Mouse (Mus musculus) midbrain, embryonic 14.5 days (tissue): ENCODE data around the gene Tmem98. TPM values are rescaled to one million over a fixed set of nuclear protein-coding genes. Genes with fewer than 3 reads are reported as not detected.

Experiments
- ATAC-seq: fragments of 200-750 bp; cut with Nextera tagmentation; 2 replicates; pipeline ENCODE4 v1.8.0; 2017; ENCODE audit warnings: moderate number of reproducible peaks, moderate library complexity; ENCODE audit not compliant: low FRiP score, low TSS enrichment
- DNase-seq: peaks from one replicate; pipeline ENCODE4 v3.0.0-alpha.2; 2015
- H3K27ac ChIP-seq: fragments of 300-500 bp; sonication (generic); replicated peaks from 2 replicates; pipeline ENCODE4 v1.5.1; 2014; ENCODE audit warnings: mild to moderate bottlenecking, low read depth, low read length, moderate library complexity
- H3K27me3 ChIP-seq: fragments of 300-500 bp; sonication (generic); 2 replicates; pipeline ENCODE4 v1.6.1; 2014; ENCODE audit warnings: low read length, control low read depth, mixed read lengths; ENCODE audit not compliant: control insufficient read depth, insufficient read depth
- H3K36me3 ChIP-seq: fragments of 300-500 bp; sonication (generic); 2 replicates; pipeline ENCODE4 v1.6.1; 2014; ENCODE audit warnings: low read length, control low read depth; ENCODE audit not compliant: control insufficient read depth, insufficient read depth
- H3K4me1 ChIP-seq: fragments of 300-500 bp; sonication (generic); 2 replicates; pipeline ENCODE4 v1.6.1; 2014; ENCODE audit warnings: mild to moderate bottlenecking, antibody characterized with exemption, low read length, control low read depth; ENCODE audit not compliant: control insufficient read depth, insufficient read depth
- H3K4me2 ChIP-seq: fragments of 300-500 bp; sonication (generic); 2 replicates; pipeline ENCODE4 v1.6.1; 2014; ENCODE audit warnings: mild to moderate bottlenecking, low read length, moderate library complexity
- H3K4me3 ChIP-seq: fragments of 300-500 bp; sonication (generic); replicated peaks from 2 replicates; pipeline ENCODE4 v1.5.1; 2014; ENCODE audit warnings: low read depth, low read length
- H3K9ac ChIP-seq: fragments of 300-500 bp; sonication (generic); replicated peaks from 2 replicates; pipeline ENCODE4 v1.6.1; 2014; ENCODE audit warnings: mild to moderate bottlenecking, low read length, moderate library complexity
- H3K9me3 ChIP-seq: fragments of 300-500 bp; sonication (generic); 2 replicates; pipeline ENCODE4 v1.6.1; 2016; ENCODE audit warnings: low read length, control low read depth, mixed read lengths; ENCODE audit not compliant: control insufficient read depth
- WGBS: fragments of 180-500 bp; shearing (Covaris S2); extraction: QIAGEN DNeasy Blood & Tissue Kit; methylation state at CpG from one replicate; pipeline ENCODE4 v1.1.7; 2014; 5-methylcytosine and 5-hydroxymethylcytosine counted together
- polyA plus RNA-seq: library from polyadenylated mRNA; unstranded; fragments of >200 nt; fragmentation: Nextera tagmentation; extraction: Ambion mirVana; gene quantifications from 2 replicates; pipeline ENCODE4 v1.2.1, GENCODE M21; 2014

Gene Tmem98
- polyA plus RNA-seq = 22.4 and 28.7 TPM in 2 replicates

DNA sequence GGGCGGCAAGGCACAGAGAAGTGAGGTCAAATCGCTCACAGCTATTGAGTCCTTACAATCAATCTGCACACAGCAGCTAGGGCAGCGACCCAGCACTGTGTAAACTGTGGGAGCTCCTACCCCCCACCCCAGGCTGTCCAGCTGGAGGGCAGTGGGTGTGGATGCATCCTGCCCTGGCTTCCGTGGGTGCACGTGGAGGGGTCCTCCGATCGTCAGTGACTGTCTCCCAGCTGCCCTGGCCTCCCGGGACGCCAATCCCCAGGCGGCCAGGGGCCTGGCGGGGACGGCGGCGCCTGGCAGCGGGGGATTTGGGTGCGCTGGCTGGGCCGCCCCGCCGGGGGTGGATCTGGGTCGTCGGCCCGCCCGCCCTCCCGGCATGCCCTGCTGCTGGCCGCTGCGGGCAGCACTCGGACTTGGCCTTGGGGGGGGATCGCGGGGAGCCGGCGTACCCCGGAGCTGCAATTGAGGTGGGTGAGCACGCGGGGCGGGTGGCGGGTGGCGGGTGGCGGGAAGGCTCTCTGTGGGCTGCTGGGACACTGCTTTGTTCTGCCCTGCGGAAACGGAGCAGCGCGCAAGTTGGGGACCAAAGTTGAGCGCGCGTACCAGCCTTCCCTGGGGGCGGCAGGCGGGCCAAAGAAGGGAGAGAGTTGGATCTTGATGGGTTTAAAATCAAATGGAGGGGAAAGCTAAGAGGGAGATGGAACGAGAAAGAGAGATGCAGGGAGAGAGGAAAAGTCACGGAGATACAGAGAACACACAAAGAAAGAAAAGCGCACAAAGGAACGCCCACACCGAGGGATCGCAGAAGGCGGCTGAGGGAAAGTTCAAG, at the start of gene Tmem98:
Gene Tmem98, plus strand, starts transcription at position 183 of the 829 bp plus-strand sequence.
- Histone ChIP-seq H3K9me3 (no peaks in the 10 kb centered on the region), H3K4me1 (peaks cover 15% of the 10 kb centered on the region), H3K4me3 (peak within 1 kb of the TSS; percentile 49), H3K4me2 (peak within 1 kb of the TSS; percentile 92), H3K27ac (peak within 1 kb of the TSS; percentile 55; the same call in 1 of the 2 replicates), H3K9ac (peak within 1 kb of the TSS; percentile 79), H3K36me3 (0 out of 2 replicates have a peak, but pooled peaks cover 5% of the 10 kb centered on the region), H3K27me3 (no peaks in the 10 kb centered on the region)
- ATAC-seq (peak; percentile 58; the same call in 1 of the 2 replicates), DNase-seq (peak; percentile 61)
- whole genome bisulfite sequencing = under 1% methylated on average over 54 of the region's 54 CpGs

DNA sequence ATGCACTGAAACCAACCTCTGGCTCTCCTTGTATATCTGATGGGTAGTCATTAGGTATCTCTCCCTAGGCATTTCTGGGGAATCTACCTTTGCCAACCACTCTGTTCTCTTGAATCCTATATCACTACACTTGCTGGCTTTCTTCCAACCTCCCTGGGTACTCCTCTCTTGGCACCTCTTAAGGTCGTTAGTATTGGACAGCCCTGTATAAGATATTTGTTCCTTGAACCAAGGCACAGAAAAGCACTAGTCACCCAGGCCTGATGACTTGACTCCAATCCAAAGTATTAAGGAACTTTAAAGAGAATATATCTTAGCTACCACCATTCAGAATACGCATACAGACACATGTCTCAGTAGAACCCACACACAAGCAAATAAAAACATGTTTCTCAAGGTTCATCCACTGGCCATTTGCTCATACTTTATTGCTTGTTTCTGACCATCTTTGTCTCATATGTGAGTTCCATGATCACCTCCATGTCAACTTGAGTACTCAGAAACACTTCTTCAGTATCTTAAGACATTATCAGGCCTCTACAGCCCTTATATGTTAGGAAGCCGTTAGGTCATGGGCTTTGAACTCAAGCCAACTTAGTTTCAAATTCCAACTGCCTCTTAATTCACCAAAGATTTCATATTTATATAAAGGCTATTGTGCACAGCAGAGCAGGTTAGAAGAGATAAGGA, 48.5 kb upstream of the Tmem98 start:
- WGBS = 93% methylated on average over 3 of the region's 3 CpGs
- ATAC-seq = no peak
- Histone ChIP-seq H3K4me1 (no peaks in the 10 kb centered on the region), H3K4me3 (no peak overlapping the region), H3K4me2 (no peak overlapping the region), H3K27me3 (no peaks in the 10 kb centered on the region), H3K27ac (no peak overlapping the region), H3K36me3 (no peaks in the 10 kb centered on the region), H3K9ac (no peak overlapping the region), H3K9me3 (no peaks in the 10 kb centered on the region)
- DNase-seq = no peak

DNA sequence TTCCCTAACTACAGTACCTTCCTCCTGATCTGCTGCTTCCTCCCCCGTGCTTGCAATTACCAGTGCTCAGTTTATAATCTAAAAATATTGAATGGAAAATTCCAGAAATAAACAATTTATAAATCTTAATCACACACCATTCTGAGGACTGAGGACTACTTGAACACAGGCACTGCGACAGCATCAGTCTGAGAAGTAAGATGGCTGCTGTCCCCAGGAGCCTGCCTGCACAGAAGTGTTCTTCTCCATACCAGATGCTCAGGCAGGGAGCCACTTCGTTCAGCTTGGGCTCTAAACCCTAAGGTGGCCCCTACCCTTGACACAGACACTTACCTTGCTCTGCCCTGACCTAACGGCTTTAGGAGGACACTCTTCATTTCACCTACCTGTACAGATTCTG, 47.9 kb upstream of the Tmem98 start:
- H3K4me2 ChIP-seq = no peak overlapping the region
- no peaks in the 10 kb centered on the region for H3K4me1 ChIP-seq
- no peaks in the 10 kb centered on the region for H3K27me3 ChIP-seq
- ATAC-seq = no peak
- no peaks in the 10 kb centered on the region for H3K36me3 ChIP-seq
- H3K4me3 ChIP-seq = no peak overlapping the region
- no peak overlapping the region for H3K9ac ChIP-seq
- WGBS = 78% methylated on average over 4 of the region's 4 CpGs
- H3K9me3 ChIP-seq = no peaks in the 10 kb centered on the region
- no peak overlapping the region for H3K27ac ChIP-seq
- no peak for DNase-seq

DNA sequence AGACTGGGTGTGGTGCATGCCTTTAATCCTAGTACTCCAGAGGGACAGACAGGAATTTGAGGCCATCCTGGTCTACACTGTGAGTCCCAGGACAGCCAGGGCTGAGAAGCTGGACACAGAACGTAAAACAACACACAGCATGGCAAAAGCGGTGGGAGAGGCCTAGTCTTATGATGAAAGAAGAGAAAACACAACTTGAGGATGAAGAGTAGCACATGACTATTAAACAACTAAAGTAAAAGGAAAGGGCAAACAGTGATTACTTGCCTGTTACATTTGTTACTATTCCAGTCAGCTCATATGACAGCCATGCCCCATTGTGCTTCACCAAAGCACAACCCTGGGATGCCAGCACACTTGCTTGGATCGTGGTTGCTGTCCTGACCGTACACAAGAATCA, 43.9 kb upstream of the Tmem98 start:
- 93% methylated on average over 4 of the region's 4 CpGs for WGBS
- no peak overlapping the region for H3K4me2 ChIP-seq
- H3K4me1 ChIP-seq = no peaks in the 10 kb centered on the region
- H3K9me3 ChIP-seq = no peaks in the 10 kb centered on the region
- no peak overlapping the region for H3K27ac ChIP-seq
- DNase-seq = no peak
- H3K27me3 ChIP-seq = no peaks in the 10 kb centered on the region
- H3K9ac ChIP-seq = no peak overlapping the region
- H3K36me3 ChIP-seq = no peaks in the 10 kb centered on the region
- H3K4me3 ChIP-seq = no peak overlapping the region
- no peak for ATAC-seq

DNA sequence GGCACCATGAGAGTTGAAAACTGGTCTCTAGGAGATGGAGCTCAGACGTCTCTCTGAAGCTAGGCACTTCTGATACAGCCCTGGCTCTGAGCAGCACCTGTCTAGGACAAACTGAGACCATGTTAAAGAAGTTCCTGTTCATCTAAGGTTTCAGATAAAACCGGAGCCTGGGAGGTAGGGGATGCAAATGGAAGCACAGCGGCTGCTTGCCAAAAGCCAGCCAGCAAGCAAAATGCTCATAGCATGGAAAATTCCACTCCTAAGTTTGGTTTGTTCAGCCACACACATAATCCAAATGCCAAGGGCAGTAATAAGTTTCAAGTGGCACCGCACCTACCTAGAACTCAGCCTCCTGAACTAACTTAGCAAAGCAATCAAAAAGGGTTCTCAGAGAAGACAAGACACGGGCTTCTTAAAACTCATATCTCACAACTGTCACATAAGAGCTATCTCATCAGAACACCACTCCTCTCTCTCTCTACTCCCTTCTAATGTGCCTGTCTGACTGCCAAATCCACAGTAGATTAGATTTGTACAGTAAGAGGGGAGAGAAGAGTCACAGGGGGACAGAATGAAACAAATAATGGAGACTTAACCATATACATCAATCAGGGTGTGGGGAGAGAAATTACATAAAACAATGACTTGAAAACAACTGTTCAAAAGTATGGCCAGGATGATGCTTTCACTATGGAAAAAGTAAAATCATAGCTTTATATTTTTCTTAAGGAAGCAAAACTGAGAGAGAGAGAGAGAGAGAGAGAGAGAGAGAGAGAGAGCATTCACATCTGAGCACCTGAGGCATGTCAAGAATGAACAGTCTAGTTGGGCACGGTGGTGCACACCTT, 43.3 kb upstream of the Tmem98 start:
- no peaks in the 10 kb centered on the region for H3K27me3 ChIP-seq
- H3K36me3 ChIP-seq = no peaks in the 10 kb centered on the region
- no peak overlapping the region for H3K27ac ChIP-seq
- no peak overlapping the region for H3K4me2 ChIP-seq
- H3K9ac ChIP-seq = no peak overlapping the region
- 82% methylated on average over 6 of the region's 6 CpGs for WGBS
- no peak overlapping the region for H3K4me3 ChIP-seq
- H3K4me1 ChIP-seq = no peaks in the 10 kb centered on the region
- ATAC-seq = no peak
- no peak for DNase-seq
- no peaks in the 10 kb centered on the region for H3K9me3 ChIP-seq

DNA sequence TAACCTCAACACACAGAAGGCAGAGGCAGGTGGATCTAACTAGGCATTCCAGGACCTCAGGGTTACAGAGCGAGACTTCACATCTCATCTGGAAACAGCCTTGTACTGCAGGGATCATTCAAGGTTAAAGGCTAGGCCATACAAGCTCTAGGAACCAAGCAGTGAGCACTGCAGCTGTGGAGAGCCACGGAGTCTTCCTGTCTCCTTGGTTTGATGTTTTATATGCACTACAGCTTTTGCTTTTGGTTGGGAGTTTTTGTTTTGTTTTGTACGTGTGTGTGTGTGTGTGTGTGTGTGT, 42.7 kb upstream of the Tmem98 start:
- no peak overlapping the region for H3K4me2 ChIP-seq
- H3K27me3 ChIP-seq = no peaks in the 10 kb centered on the region
- 73% methylated on average over 3 of the region's 3 CpGs for WGBS
- H3K9me3 ChIP-seq = no peaks in the 10 kb centered on the region
- H3K4me3 ChIP-seq = no peak overlapping the region
- H3K36me3 ChIP-seq = no peaks in the 10 kb centered on the region
- H3K9ac ChIP-seq = no peak overlapping the region
- no peak overlapping the region for H3K27ac ChIP-seq
- H3K4me1 ChIP-seq = no peaks in the 10 kb centered on the region
- ATAC-seq (no peak), DNase-seq (no peak)

DNA sequence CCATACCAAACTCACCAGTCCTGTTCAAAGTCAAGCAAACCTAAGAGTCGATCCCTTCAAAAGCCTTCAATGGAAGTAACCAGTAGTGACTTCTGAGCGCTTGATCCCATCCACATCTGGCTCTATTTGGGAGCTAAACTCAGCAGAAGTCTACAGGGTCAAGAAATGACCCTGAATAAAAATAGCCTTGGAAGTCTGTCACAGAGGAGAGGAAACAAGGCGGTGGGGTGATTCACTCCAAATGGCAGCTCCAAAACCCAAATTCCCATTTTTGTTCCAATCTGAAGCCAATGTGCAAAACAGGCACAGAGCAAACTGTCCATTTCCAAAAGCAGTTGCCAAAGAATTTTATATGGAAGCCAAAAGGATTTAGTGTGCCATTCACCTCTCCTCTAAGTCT, 38.8 kb upstream of the Tmem98 start:
- H3K27me3 ChIP-seq = no peaks in the 10 kb centered on the region
- no peak overlapping the region for H3K27ac ChIP-seq
- 83% methylated on average over 3 of the region's 3 CpGs for WGBS
- no peak for ATAC-seq
- no peak overlapping the region for H3K4me3 ChIP-seq
- DNase-seq = no peak
- H3K4me2 ChIP-seq = no peak overlapping the region
- H3K9ac ChIP-seq = no peak overlapping the region
- H3K9me3 ChIP-seq = no peaks in the 10 kb centered on the region
- H3K36me3 ChIP-seq = no peaks in the 10 kb centered on the region
- H3K4me1 ChIP-seq = no peaks in the 10 kb centered on the region

DNA sequence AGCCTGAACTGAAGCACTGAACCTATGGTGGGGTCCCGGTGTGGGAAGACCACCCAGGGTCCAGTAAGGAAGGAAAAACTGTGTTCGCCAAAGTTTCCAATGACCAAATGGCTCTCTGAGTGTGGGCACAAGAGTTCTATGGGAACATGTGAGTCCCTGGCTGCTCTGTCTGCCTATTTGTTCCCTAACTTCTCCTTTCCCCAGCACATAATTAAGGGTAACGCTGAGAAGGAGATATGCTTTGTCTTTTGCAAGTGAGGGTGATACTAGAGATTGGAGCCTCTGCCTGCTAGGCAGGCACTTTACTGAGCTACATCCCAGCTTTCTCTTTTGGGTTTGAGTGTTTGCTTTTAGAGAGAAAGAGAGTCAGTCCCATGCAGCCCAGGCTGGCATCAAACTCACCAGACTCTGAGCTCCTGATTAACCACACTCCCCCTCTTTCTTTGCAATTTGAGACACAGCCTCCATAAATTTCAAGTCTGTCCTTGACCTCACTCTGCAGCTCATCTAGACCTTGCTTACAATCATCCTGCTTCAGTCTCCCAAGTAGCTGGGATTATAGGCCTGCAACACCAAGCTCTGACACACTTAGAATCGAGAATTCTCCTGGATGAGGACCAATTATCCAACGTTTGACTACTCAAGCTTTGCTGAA, 38.3 kb upstream of the Tmem98 start:
- H3K4me2 ChIP-seq = no peak overlapping the region
- DNase-seq (no peak), ATAC-seq (no peak)
- no peaks in the 10 kb centered on the region for H3K4me1 ChIP-seq
- H3K36me3 ChIP-seq = no peaks in the 10 kb centered on the region
- H3K9me3 ChIP-seq = no peaks in the 10 kb centered on the region
- no peak overlapping the region for H3K4me3 ChIP-seq
- H3K27ac ChIP-seq = no peak overlapping the region
- H3K27me3 ChIP-seq = no peaks in the 10 kb centered on the region
- no peak overlapping the region for H3K9ac ChIP-seq
- 89% methylated on average over 5 of the region's 5 CpGs for WGBS
